ENCODE assay signal across 9 mouse cellular contexts in genomic region chr7:109541609-109542363, GRCm38 (mm10). TPM values are rescaled to one million over a fixed set of nuclear protein-coding genes. Genes with fewer than 3 reads are reported as not detected.
A peak's percentile ranks its signal among the peaks of the same experiment; 100 is the strongest.
DNase-seq lines count a peak whose midpoint lies in the region; ATAC-seq and TF ChIP-seq lines count a peak whose summit lies in the region.
"Had no signal": no experiment of that assay in that cellular context is flagged by ENCODE, and none has a peak within 500 bp of the region (broad histone marks: within the 10 kb centered on the region; RNA-seq: fewer than 3 reads in every experiment).

No protein-coding gene starts in this region.

- H3K9me3 ChIP-seq in heart, embryonic 10.5 days = no peaks in the 10 kb centered on the region
- H3K9me3 ChIP-seq in liver, embryonic 12.5 days (replicated peaks) = no peaks in the 10 kb centered on the region
- H3K9me3 ChIP-seq: forebrain, embryonic 13.5 days had no signal

- H3K79me2 ChIP-seq in liver, adult 2 months (ENCODE audit: control insufficient read depth, insufficient read depth, low read length) = 0 out of 2 replicates have a peak, but pooled peaks cover 3% of the 10 kb centered on the region

- TF ChIP-seq POLR2A in liver, adult 2 months (IDR thresholded peaks at IDR 0.05; ENCODE audit: extremely low read depth, insufficient read depth, low read length) = no peak

- peak; percentile 68 for DNase-seq in heart, adult 8-10 months (ENCODE audit: low spot score)
- no peak for DNase-seq in heart, embryonic 10.5 days (ENCODE audit: low spot score)
- DNase-seq in liver, adult 2 months (ENCODE audit: extremely low read depth, low read depth, low spot score) = no peak
- no peak for DNase-seq in frontal cortex, postnatal 10 days (ENCODE audit: low spot score in 2 of 2)
- DNase-seq in cerebellum, adult 18-20 months = no peak

- peaks cover 78% of the 10 kb centered on the region for H3K36me3 ChIP-seq in heart, embryonic 10.5 days
- peaks cover 47% of the 10 kb centered on the region for H3K36me3 ChIP-seq in liver, adult 2 months (ENCODE audit: control insufficient read depth, insufficient read depth, low read length)
- peaks cover 67% of the 10 kb centered on the region for H3K36me3 ChIP-seq in liver, embryonic 12.5 days

- WGBS in heart, embryonic 10.5 days = 82% methylated on average over 10 of the region's 10 CpGs
- WGBS in liver, adult 2 months = 78% methylated on average over 10 of the region's 10 CpGs
- WGBS in liver, embryonic 12.5 days (ENCODE audit: insufficient replicate concordance) = 58% methylated on average over 10 of the region's 10 CpGs

- no peak for TF ChIP-seq CTCF in liver, adult 2 months (IDR thresholded peaks at IDR 0.05; ENCODE audit: low read depth, low read length)

- ATAC-seq in liver, embryonic 12.5 days = no peak
- ATAC-seq in granulocyte monocyte progenitor cell, adult 5-6 weeks (replicated peaks; ENCODE audit: poor library complexity, severe bottlenecking) = peak; percentile 47
- ATAC-seq in megakaryocyte progenitor cell, adult 5-6 weeks (replicated peaks; ENCODE audit: poor library complexity) = peak; percentile 18; the same call in 1 of the 2 replicates
- ATAC-seq: forebrain, embryonic 13.5 days had no signal

- H3K4me2 ChIP-seq in liver, embryonic 12.5 days = no peak overlapping the region
- H3K4me2 ChIP-seq: forebrain, embryonic 13.5 days had no signal

- H3K27me3 ChIP-seq in heart, embryonic 10.5 days (ENCODE audit: insufficient read depth, poor library complexity, severe bottlenecking) = no peaks in the 10 kb centered on the region
- H3K27me3 ChIP-seq in liver, adult 2 months (ENCODE audit: control insufficient read depth, insufficient read depth, low read length) = no peaks in the 10 kb centered on the region
- H3K27me3 ChIP-seq in liver, embryonic 12.5 days (replicated peaks) = no peaks in the 10 kb centered on the region
- H3K27me3 ChIP-seq: forebrain, embryonic 13.5 days had no signal

- peaks cover 17% of the 10 kb centered on the region for H3K4me1 ChIP-seq in heart, embryonic 10.5 days
- H3K4me1 ChIP-seq in liver, adult 2 months (ENCODE audit: control insufficient read depth, insufficient read depth, low read length) = no peaks in the 10 kb centered on the region; the same call in 1 of the 2 replicates
- H3K4me1 ChIP-seq in liver, embryonic 12.5 days = no peaks in the 10 kb centered on the region; the same call in 1 of the 2 replicates

- no peak overlapping the region for H3K27ac ChIP-seq in heart, embryonic 10.5 days
- peak overlapping the region; percentile 27 for H3K27ac ChIP-seq in liver, adult 2 months (replicated peaks; ENCODE audit: insufficient read depth, low read depth, low read length)
- H3K27ac ChIP-seq in liver, embryonic 12.5 days = no peak overlapping the region
- H3K27ac ChIP-seq: forebrain, embryonic 13.5 days had no signal

- H3K9ac ChIP-seq in liver, adult 2 months (ENCODE audit: low read depth, low read length) = no peak overlapping the region
- H3K9ac ChIP-seq in liver, embryonic 12.5 days = no peak overlapping the region
- H3K9ac ChIP-seq: forebrain, embryonic 13.5 days had no signal

- no peak overlapping the region for H3K4me3 ChIP-seq in heart, embryonic 10.5 days
- no peak overlapping the region for H3K4me3 ChIP-seq in liver, adult 2 months (ENCODE audit: insufficient read depth, low read depth, low read length)
- no peak overlapping the region for H3K4me3 ChIP-seq in liver, embryonic 12.5 days
- H3K4me3 ChIP-seq: forebrain, embryonic 13.5 days had no signal

RNA-seq across cellular contexts. Expression of gene Rpl27a, which starts 22.8 kb away (rescaled TPM):
- 100 to 1,000 TPM in 2 of 4 experiments, 10 to 100 TPM in 2; 82.2 to 125 (median 99.4) TPM for total RNA-seq in heart, adult 8-10 months (2022)
- 91.3 and 105 TPM in 2 replicates for polyA plus RNA-seq in heart, embryonic 10.5 days (2016; fragmentation: Nextera tagmentation; extraction: Ambion mirVana)
- total RNA-seq in liver, adult 2 months (2014; rRNA removed) = 318 and 380 TPM in 2 replicates
- polyA plus RNA-seq in liver, adult 2 months (2012; rRNA removed) = 251 and 255 TPM in 2 replicates
- 122 and 125 TPM in 2 replicates for polyA plus RNA-seq in liver, embryonic 12.5 days (2016; fragmentation: Nextera tagmentation; extraction: Ambion mirVana)
- total RNA-seq in granulocyte monocyte progenitor cell, adult 5-6 weeks (2014; fragmentation: Nextera tagmentation) = 686 and 801 TPM in 2 replicates
- 939 and 1,342 TPM in 2 replicates for total RNA-seq in granulocyte monocyte progenitor cell, adult 5-6 weeks (2017)
- total RNA-seq in megakaryocyte progenitor cell, adult 5-6 weeks (2015) = 616 and 680 TPM in 2 replicates
- total RNA-seq in megakaryocyte progenitor cell, adult 5-6 weeks (2017) = 869 and 1,010 TPM in 2 replicates

RNA-seq across cellular contexts. Expression of gene Trim66, which starts 33.9 kb away (rescaled TPM):
- total RNA-seq in heart, adult 8-10 months (2022) = under 1 TPM; 0.13 to 0.37 (median 0.15) TPM
- polyA plus RNA-seq in heart, embryonic 10.5 days (2016; fragmentation: Nextera tagmentation; extraction: Ambion mirVana) = 0.08 TPM in 1 of 2 replicates, not detected in the other
- total RNA-seq in liver, adult 2 months (2014; rRNA removed) = under 0.01 and 0.07 TPM in 2 replicates
- polyA plus RNA-seq in liver, adult 2 months (2012; rRNA removed) = 0.04 and 0.06 TPM in 2 replicates
- polyA plus RNA-seq in liver, embryonic 12.5 days (2016; fragmentation: Nextera tagmentation; extraction: Ambion mirVana) = 0.04 TPM in 1 of 2 replicates, not detected in the other
- total RNA-seq in granulocyte monocyte progenitor cell, adult 5-6 weeks (2014; fragmentation: Nextera tagmentation) = 0.11 TPM in 1 of 2 replicates, not detected in the other
- 0.09 TPM in 1 of 2 replicates, not detected in the other for total RNA-seq in granulocyte monocyte progenitor cell, adult 5-6 weeks (2017)
- 0.15 and 0.22 TPM in 2 replicates for total RNA-seq in megakaryocyte progenitor cell, adult 5-6 weeks (2015)
- 0.03 TPM in 1 of 2 replicates, not detected in the other for total RNA-seq in megakaryocyte progenitor cell, adult 5-6 weeks (2017)
